Mouse (Mus musculus): ENCODE data around the gene Pif1. TPM values are rescaled to one million over a fixed set of nuclear protein-coding genes. Genes with fewer than 3 reads are reported as not detected.

The Pif1 gene
- polyA plus RNA-seq, 1 experiment = 10.8 TPM

DNA sequence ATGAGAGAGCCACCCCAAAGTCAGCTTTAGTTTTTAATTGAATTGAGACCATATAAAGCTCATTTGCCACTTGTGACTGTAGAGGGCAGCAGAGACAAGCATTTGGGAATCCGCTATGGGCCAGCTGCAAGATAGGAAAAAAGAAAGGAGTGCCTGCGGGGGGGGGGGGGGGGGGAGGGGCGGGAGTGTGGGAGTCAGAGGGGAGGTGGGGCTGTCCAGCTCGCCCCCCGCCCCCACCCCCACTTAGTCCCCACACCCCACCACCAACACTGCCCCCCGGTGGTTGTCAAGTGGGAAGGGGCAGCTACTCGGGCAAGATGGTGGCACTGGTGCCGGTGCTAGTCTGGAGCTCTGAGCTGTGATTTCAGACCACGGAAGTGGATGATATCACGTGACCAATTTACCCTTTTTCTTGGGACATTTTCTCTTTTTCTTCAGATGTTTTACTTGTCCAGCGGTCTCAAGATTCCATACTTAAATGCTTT, 11.8 kb downstream of the Pif1 start:
- H3K27me3 ChIP-seq (ENCODE audit: control insufficient read depth, insufficient read depth, insufficient read length) = no peaks in the 10 kb centered on the region
- H3K79me2 ChIP-seq (ENCODE audit: control insufficient read depth, insufficient read depth) = no peaks in the 10 kb centered on the region
- TF ChIP-seq CEBPB (IDR thresholded peaks at IDR 0.05; ENCODE audit: low read depth) (no peak), MYOD1 (IDR thresholded peaks at IDR 0.05; ENCODE audit: control insufficient read depth, insufficient read length, low read depth) (no peak), USF1 (IDR thresholded peaks at IDR 0.05; ENCODE audit: low read depth) (no peak), CTCF (IDR thresholded peaks at IDR 0.05; ENCODE audit: control insufficient read depth, insufficient read depth, insufficient read length) (peak; percentile 22), FOSL1 (IDR thresholded peaks at IDR 0.05; ENCODE audit: insufficient read depth, low read length, poor library complexity, severe bottlenecking) (no peak), MAX (IDR thresholded peaks at IDR 0.05) (no peak)
- no peaks in the 10 kb centered on the region for H3K79me3 ChIP-seq (ENCODE audit: low read depth)
- no peak overlapping the region for H3K4me3 ChIP-seq (ENCODE audit: insufficient read depth, poor library complexity, severe bottlenecking)
- no peak overlapping the region for H3ac ChIP-seq (ENCODE audit: control insufficient read depth, insufficient read length, low read depth)
- H3K36me3 ChIP-seq (ENCODE audit: control insufficient read depth, insufficient read depth) = peaks cover 16% of the 10 kb centered on the region

- Histone ChIP-seq H3K27me3 (ENCODE audit: control insufficient read depth, insufficient read depth, insufficient read length) (no peaks in the 10 kb centered on the region), H3K4me3 (ENCODE audit: insufficient read depth, poor library complexity, severe bottlenecking) (no peak overlapping the region), H3K36me3 (ENCODE audit: control insufficient read depth, insufficient read depth) (peaks cover 1% of the 10 kb centered on the region), H3ac (ENCODE audit: control insufficient read depth, insufficient read length, low read depth) (no peak overlapping the region), H3K79me2 (ENCODE audit: control insufficient read depth, insufficient read depth) (no peaks in the 10 kb centered on the region), H3K79me3 (ENCODE audit: low read depth) (no peaks in the 10 kb centered on the region)
- TF ChIP-seq MYOD1 (IDR thresholded peaks at IDR 0.05; ENCODE audit: control insufficient read depth, insufficient read length, low read depth) (no peak), CTCF (IDR thresholded peaks at IDR 0.05; ENCODE audit: control insufficient read depth, insufficient read depth, insufficient read length) (no peak), FOSL1 (IDR thresholded peaks at IDR 0.05; ENCODE audit: insufficient read depth, low read length, poor library complexity, severe bottlenecking) (no peak), MYOG (IDR thresholded peaks at IDR 0.05; ENCODE audit: control insufficient read depth, extremely low read depth, insufficient read length) (no peak), USF1 (IDR thresholded peaks at IDR 0.05; ENCODE audit: low read depth) (no peak), CEBPB (IDR thresholded peaks at IDR 0.05; ENCODE audit: low read depth) (no peak), MAX (IDR thresholded peaks at IDR 0.05) (no peak)
Observed at GRCm38 (mm10) chr9:65600951-65601350, 14.0 kb downstream of the Pif1 start.

- Histone ChIP-seq H3K36me3 (ENCODE audit: control insufficient read depth, insufficient read depth) (no peaks in the 10 kb centered on the region), H3K79me3 (ENCODE audit: low read depth) (no peaks in the 10 kb centered on the region), H3K4me3 (ENCODE audit: insufficient read depth, poor library complexity, severe bottlenecking) (no peak overlapping the region), H3ac (ENCODE audit: control insufficient read depth, insufficient read length, low read depth) (no peak overlapping the region), H3K27me3 (ENCODE audit: control insufficient read depth, insufficient read depth, insufficient read length) (no peaks in the 10 kb centered on the region), H3K79me2 (ENCODE audit: control insufficient read depth, insufficient read depth) (no peaks in the 10 kb centered on the region)
- TF ChIP-seq FOSL1 (IDR thresholded peaks at IDR 0.05; ENCODE audit: insufficient read depth, low read length, poor library complexity, severe bottlenecking) = no peak
- TF ChIP-seq USF1 (IDR thresholded peaks at IDR 0.05; ENCODE audit: low read depth) = no peak
- no peak for TF ChIP-seq CEBPB (IDR thresholded peaks at IDR 0.05; ENCODE audit: low read depth)
- TF ChIP-seq CTCF (IDR thresholded peaks at IDR 0.05; ENCODE audit: control insufficient read depth, insufficient read depth, insufficient read length) = peak; percentile 15
- no peak for TF ChIP-seq MAX (IDR thresholded peaks at IDR 0.05)
- no peak for TF ChIP-seq MYOG (IDR thresholded peaks at IDR 0.05; ENCODE audit: control insufficient read depth, extremely low read depth, insufficient read length)
Observed at GRCm38 (mm10) chr9:65603401-65604102, 16.6 kb downstream of the Pif1 start.

- Histone ChIP-seq H3ac (ENCODE audit: control insufficient read depth, insufficient read length, low read depth) (no peak overlapping the region), H3K4me3 (ENCODE audit: insufficient read depth, poor library complexity, severe bottlenecking) (no peak overlapping the region), H3K36me3 (ENCODE audit: control insufficient read depth, insufficient read depth) (no peaks in the 10 kb centered on the region), H3K27me3 (ENCODE audit: control insufficient read depth, insufficient read depth, insufficient read length) (no peaks in the 10 kb centered on the region), H3K79me3 (ENCODE audit: low read depth) (no peaks in the 10 kb centered on the region), H3K79me2 (ENCODE audit: control insufficient read depth, insufficient read depth) (no peaks in the 10 kb centered on the region)
- TF ChIP-seq MYOD1 (IDR thresholded peaks at IDR 0.05; ENCODE audit: control insufficient read depth, insufficient read length, low read depth) (no peak), CTCF (IDR thresholded peaks at IDR 0.05; ENCODE audit: control insufficient read depth, insufficient read depth, insufficient read length) (peak; percentile 50)
Observed at GRCm38 (mm10) chr9:65605471-65606136, 18.6 kb downstream of the Pif1 start.

DNA sequence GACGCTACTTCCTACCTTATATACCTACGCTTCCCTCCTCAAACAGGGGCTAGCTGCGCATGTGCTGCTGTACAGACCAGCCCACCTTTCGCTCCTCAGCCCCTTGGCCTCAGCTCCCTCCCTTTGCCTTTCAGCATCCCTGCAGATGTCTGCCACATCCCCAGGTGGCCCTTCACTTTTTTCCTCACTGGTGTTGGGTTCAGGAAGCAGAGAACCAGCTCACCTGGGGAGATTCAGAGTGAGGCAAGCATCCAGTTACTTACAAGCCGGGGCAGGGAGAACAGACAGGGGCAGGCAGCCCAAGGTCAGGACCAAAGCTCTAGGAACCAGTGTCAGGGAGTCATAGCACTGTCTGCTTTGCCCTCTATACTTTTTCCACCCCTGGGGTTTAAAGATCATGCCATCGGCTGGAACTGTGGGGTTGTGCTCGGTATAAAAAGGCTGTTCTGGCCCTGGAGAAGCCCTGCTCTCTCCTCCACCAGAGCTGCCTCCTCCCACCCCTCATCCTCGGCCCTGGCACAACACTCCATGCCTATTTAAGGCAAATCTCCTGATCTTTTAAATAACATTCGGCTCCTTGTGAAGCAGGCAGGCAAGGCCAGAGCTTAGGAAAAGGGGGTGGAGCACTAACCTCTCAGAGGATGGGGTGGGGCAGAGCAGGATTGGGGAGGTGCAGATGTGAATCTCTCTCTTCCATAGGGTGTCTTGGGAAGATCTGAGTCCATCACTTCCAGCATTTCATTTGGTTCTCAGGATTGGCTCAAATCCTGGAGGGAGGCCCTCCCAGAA, 19.6 kb downstream of the Pif1 start:
- Histone ChIP-seq H3K79me2 (ENCODE audit: control insufficient read depth, insufficient read depth) (no peaks in the 10 kb centered on the region), H3ac (ENCODE audit: control insufficient read depth, insufficient read length, low read depth) (no peak overlapping the region), H3K4me3 (ENCODE audit: insufficient read depth, poor library complexity, severe bottlenecking) (no peak overlapping the region), H3K36me3 (ENCODE audit: control insufficient read depth, insufficient read depth) (no peaks in the 10 kb centered on the region), H3K27me3 (ENCODE audit: control insufficient read depth, insufficient read depth, insufficient read length) (no peaks in the 10 kb centered on the region), H3K79me3 (ENCODE audit: low read depth) (no peaks in the 10 kb centered on the region)
- no peak for TF ChIP-seq FOSL1 (IDR thresholded peaks at IDR 0.05; ENCODE audit: insufficient read depth, low read length, poor library complexity, severe bottlenecking)
- TF ChIP-seq MAX (IDR thresholded peaks at IDR 0.05) = no peak

All from C2C12 (cell line).